Mouse (Mus musculus) liver, adult (tissue): ENCODE data around the gene Bscl2.
A peak's percentile ranks its signal among the peaks of the same experiment; 100 is the strongest.

Experiments
- GATA4 ChIP-seq: IDR thresholded peaks from 2 replicates; pipeline ENCODE4 v1.6.1; 2014; ENCODE audit warnings: mild to moderate bottlenecking, low read length; ENCODE audit not compliant: insufficient replicate concordance

Gene Bscl2

GRCm38 (mm10) chr19:8837251-8837791 is at the start of gene Bscl2:
Gene Bscl2 (plus strand): TSS chr19:8837467.
- no peak for TF ChIP-seq GATA4

GRCm38 (mm10) chr19:8788521-8788920 is 48.7 kb upstream of the Bscl2 start:
- no peak for TF ChIP-seq GATA4

- no peak for TF ChIP-seq GATA4
Observed at GRCm38 (mm10) chr19:8789171-8789570, 48.1 kb upstream of the Bscl2 start.

- TF ChIP-seq GATA4: no peak
Observed at GRCm38 (mm10) chr19:8790171-8790570, 47.1 kb upstream of the Bscl2 start.

GRCm38 (mm10) chr19:8798264-8798946 is 38.9 kb upstream of the Bscl2 start, which contains the start of gene Polr2g:
Gene Polr2g (minus strand): TSS chr19:8798577.
- TF ChIP-seq GATA4: peak; percentile 26; the same call in 1 of the 2 replicates

GRCm38 (mm10) chr19:8798947-8799315 is 38.3 kb upstream of the Bscl2 start:
- TF ChIP-seq GATA4: no peak

- TF ChIP-seq GATA4: peak; percentile 48; the same call in 1 of the 2 replicates
Observed at GRCm38 (mm10) chr19:8802130-8802821, 35.0 kb upstream of the Bscl2 start, which contains the start of gene Zbtb3. Gene Zbtb3 (plus strand): TSS chr19:8802555.

GRCm38 (mm10) chr19:8803204-8803780 is 34.0 kb upstream of the Bscl2 start:
- TF ChIP-seq GATA4: no peak

- no peak for TF ChIP-seq GATA4
Observed at GRCm38 (mm10) chr19:8803879-8804660, 33.2 kb upstream of the Bscl2 start.

GRCm38 (mm10) chr19:8806810-8807209 is 30.5 kb upstream of the Bscl2 start:
- no peak for TF ChIP-seq GATA4

GRCm38 (mm10) chr19:8815812-8816211 is 21.5 kb upstream of the Bscl2 start:
- no peak for TF ChIP-seq GATA4

- no peak for TF ChIP-seq GATA4
Observed at GRCm38 (mm10) chr19:8817001-8817400, 20.3 kb upstream of the Bscl2 start.

- no peak for TF ChIP-seq GATA4
Observed at GRCm38 (mm10) chr19:8818301-8818798, 18.9 kb upstream of the Bscl2 start.

GRCm38 (mm10) chr19:8818801-8819595 is 18.3 kb upstream of the Bscl2 start, which contains the start of gene Ttc9c:
Gene Ttc9c (minus strand): TSS chr19:8819333.
- no peak for TF ChIP-seq GATA4
